Mouse (Mus musculus) left cerebral cortex, postnatal 36 days (tissue): ENCODE results near the gene Chad. TPM values are rescaled to one million over a fixed set of nuclear protein-coding genes. Genes with fewer than 3 reads are reported as not detected.

Source experiments
- DNase-seq, 2 experiments: peaks; one replicate each; pipeline ENCODE4 v3.0.0; 2021 to 2022; ENCODE audit warnings: low spot score in 2 of 2, mixed read lengths in 1 of 2
- intact Hi-C: fragments of 180-260 bp; cut with DNase I; formaldehyde crosslinking; loops from one replicate; pipeline ENCODE4 v1.15.1; 2025
- total RNA-seq, 2 experiments: library from RNA; stranded (reverse); gene quantifications; 2 replicates each; pipeline ENCODE4 v1.2.3; 2021

Gene Chad
- total RNA-seq, 2 experiments from 2014 or later: 0.20 TPM; not detected in 1

DNA sequence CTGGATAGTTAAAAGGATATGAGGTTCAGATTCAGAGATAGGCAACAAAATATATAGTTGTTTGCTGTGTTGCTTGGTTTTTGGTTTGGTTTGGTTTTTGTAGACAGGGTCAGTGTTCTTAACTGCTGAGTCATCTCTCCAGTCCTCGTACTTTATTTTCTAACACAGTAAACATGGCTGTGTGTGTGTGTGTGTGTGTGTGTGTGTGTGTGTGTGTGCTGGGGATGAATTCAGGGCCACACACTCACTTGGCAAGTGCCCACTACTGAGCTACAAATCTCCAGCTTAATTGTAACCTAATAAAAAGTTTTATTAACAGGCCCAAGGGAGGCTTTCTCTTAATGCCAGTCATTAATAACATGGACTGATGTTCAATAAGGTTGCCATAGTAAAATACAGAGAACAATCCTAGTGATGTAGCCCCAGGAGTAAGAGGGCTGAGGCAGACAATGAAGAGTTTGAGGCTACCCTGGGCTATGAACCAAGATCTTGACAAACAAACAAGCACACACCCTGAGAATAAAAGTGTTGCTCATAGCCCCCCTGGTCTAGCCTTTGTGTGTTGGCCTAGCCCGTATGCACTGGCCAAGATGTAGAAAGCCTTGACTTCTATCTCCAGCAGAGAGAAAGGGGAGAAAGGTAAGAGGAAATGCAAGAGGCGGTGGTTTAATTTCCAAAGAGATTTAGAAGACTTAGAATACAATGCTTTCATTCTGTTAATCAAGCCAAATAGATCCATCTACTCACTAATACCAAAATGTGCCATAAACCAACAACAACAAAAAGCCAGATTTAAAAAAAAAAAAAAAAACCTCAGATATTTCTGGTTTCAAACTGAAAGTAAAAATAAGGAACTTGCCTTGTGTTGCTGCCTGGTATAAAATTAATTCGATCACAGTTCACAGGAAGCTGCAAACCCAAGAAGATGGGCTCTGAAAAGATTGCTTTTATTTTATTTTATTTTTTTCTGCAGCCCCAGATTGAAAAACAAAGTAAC lies 46.2 kb downstream of the Chad start:
- no peak for DNase-seq
- intact Hi-C loops: no loop called here

DNA sequence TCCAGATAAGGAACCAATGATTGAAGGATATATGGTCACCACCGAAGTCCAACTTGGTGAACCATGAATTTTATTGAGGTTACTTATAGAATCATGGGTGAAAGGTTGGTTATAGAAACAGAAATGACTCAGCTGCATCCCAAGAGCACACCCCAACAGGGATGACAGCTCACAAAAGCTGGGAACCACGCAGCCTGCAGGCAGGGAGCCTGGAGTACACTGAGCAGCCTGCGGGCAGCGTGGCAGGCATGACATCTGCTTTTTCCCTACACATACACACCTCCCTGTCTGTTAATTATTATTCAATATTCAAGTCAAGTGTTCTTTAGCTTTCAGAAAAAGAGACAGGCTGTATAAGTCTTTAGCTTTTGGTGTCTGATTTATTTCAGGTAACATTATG lies 49.8 kb downstream of the Chad start:
- intact Hi-C loops: no loop called here
- no peak for DNase-seq

DNA sequence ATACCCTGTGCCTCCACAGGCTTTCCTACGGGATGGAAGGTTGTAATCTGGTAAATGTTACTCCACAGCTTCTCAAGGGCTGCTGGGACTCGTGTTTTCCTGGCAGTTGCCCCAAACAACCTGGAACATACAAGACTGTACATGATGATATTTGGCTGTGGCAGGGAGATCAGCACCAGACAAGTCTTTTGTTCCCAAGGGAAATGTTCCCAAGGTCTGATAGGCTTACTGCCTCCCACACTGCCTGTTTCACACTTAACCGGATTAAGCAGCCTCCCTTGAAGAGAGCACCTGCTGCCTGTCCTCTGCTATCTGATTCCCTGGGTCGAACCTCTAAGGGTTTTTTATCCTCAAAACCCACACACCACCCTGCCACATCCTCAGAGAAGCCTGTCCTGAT lies 50.6 kb downstream of the Chad start:
- DNase-seq: no peak
- intact Hi-C loops: no loop called here

DNA sequence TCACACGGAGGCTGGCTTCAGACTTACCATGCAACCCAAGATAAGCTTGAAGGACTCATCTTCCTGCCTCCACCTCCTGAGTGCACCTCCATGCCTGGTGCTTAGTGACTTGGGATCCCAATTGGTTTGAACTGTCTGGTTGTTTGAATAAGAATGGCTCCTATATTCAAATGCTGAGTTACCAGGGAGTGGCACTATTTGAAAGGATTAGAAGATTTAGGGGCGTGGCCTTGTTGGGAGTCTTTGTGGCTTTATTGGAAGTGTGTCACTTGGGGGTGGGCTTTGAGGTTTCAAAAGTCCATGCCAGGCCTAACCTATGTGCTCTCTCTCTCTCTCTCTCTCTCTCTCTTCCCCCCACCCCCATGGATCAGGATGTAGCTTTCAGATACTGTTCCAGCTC lies 52.8 kb downstream of the Chad start:
- intact Hi-C loops: no loop called here
- DNase-seq: no peak

Other genes with a start within 250 kb of the Chad start
- 100 to 1,000 TPM in 1 of 2 experiments, 10 to 100 TPM in 1; 85.0 to 137 TPM for gene Luc7l3, start 243.1 kb upstream of the Chad start, total RNA-seq
- 100 to 1,000 TPM; 136 to 145 TPM for gene Ankrd40, start 237.0 kb upstream of the Chad start, total RNA-seq
- 1 to 10 TPM; 2.0 to 3.0 TPM for gene Abcc3, start 172.1 kb upstream of the Chad start, total RNA-seq
- 100 to 1,000 TPM in 1 of 2 experiments, 10 to 100 TPM in 1; 70.9 to 105 TPM for gene Cacna1g, start 90.8 kb upstream of the Chad start, total RNA-seq
- gene Spata20, start 78.9 kb upstream of the Chad start, total RNA-seq: 1 to 10 TPM in 1 of 2 experiments, under 1 TPM in 1; 0.27 to 1.3 TPM
- 1 to 10 TPM in 1 of 2 experiments, under 1 TPM in 1; 0.77 to 1.4 TPM for gene Epn3, start 65.1 kb upstream of the Chad start, total RNA-seq
- 1 to 10 TPM; 5.5 to 7.7 TPM for gene Mycbpap, start 43.3 kb upstream of the Chad start, total RNA-seq
- 10 to 100 TPM; 15.2 to 15.9 TPM for gene Rsad1, start 15.8 kb upstream of the Chad start, total RNA-seq
- gene Acsf2, start 36.8 kb downstream of the Chad start, total RNA-seq: 10 to 100 TPM; 14.8 to 16.7 TPM
- 10 to 100 TPM; 86.6 to 90.4 TPM for gene Lrrc59, start 64.7 kb downstream of the Chad start, total RNA-seq
- 10 to 100 TPM; 66.0 to 68.6 TPM for gene Mrpl27, start 88.7 kb downstream of the Chad start, total RNA-seq
- gene Eme1, start 88.9 kb downstream of the Chad start, total RNA-seq: not detected
- 10 to 100 TPM; 24.5 to 26.0 TPM for gene Xylt2, start 112.5 kb downstream of the Chad start, total RNA-seq
- gene Gm11541, start 139.5 kb downstream of the Chad start, total RNA-seq: not detected
- gene Cdc34b, start 176.7 kb downstream of the Chad start, total RNA-seq: under 1 TPM in 1 of 2 experiments, not detected in 1; 0.34 TPM
- gene Tmem92, start 217.7 kb downstream of the Chad start, total RNA-seq: under 1 TPM in 1 of 2 experiments, not detected in 1; 0.22 TPM